Mouse (Mus musculus): ENCODE measurements around the gene Plekhb2. TPM values are rescaled to one million over a fixed set of nuclear protein-coding genes. Genes with fewer than 3 reads are reported as not detected.

The Plekhb2 gene
- polyA plus RNA-seq, 1 experiment = 184 TPM

DNA sequence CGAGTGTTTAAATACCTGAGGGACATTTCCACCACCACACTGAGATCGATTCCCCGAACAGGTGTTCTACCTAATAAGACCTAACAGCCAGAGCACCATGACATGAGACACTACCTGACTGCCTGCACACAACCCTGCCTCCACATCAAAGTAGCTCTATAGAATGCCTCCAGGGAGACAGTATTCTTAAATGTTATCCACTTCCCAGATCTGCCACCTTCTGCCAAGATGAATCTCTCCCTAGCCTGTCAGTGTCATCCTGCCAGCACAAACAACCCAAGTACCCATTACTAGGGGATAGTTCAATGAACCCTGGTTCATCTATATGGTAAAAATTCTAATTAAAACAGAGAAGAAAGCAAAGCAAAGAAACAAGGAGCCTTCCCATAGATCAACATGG is 2.7 kb upstream of the Plekhb2 start:
- H3K27ac ChIP-seq (ENCODE audit: insufficient read depth, low read length) = no peak overlapping the region
- no peak overlapping the region for H3K4me3 ChIP-seq (ENCODE audit: insufficient read depth, low read length)
- H3K4me1 ChIP-seq (ENCODE audit: control insufficient read depth, insufficient read depth, low read length) = peaks cover 1% of the 10 kb centered on the region; the same call in 1 of the 2 replicates
- no peak for TF ChIP-seq CTCF (IDR thresholded peaks at IDR 0.05; ENCODE audit: extremely low read depth, insufficient read depth, low read length)
- TF ChIP-seq POLR2A (IDR thresholded peaks at IDR 0.05; ENCODE audit: extremely low read depth, insufficient read depth, low read length) = no peak

- H3K27ac ChIP-seq (ENCODE audit: insufficient read depth, low read length) = no peak overlapping the region
- TF ChIP-seq CTCF (IDR thresholded peaks at IDR 0.05; ENCODE audit: extremely low read depth, insufficient read depth, low read length) (no peak), POLR2A (IDR thresholded peaks at IDR 0.05; ENCODE audit: extremely low read depth, insufficient read depth, low read length) (no peak)
- peaks cover 1% of the 10 kb centered on the region; the same call in 1 of the 2 replicates for H3K4me1 ChIP-seq (ENCODE audit: control insufficient read depth, insufficient read depth, low read length)
- H3K4me3 ChIP-seq (ENCODE audit: insufficient read depth, low read length) = peak overlapping the region; percentile 64
These were observed 764 bp downstream of the Plekhb2 start for GRCm38 (mm10) chr1:34850343-34851136.

DNA sequence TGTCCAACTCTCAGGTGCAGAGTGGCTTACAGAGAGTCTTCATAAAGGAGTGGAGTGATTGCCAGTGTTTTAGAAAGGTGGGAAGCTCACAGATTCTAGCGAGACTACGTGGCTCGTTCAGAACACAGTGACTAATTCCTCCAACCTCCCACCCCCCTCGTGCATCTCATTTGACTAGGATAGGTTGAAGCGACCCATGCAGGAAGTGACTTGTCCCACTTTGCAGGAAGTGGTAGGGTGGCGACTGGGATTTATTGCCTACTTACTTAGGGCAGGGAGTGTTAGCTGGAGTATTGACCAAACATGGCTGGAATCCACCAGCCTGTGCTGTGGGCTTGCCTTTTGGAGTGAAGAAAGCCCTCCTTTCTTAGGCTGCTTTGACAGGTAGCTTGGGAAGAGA is 1.8 kb downstream of the Plekhb2 start:
- no peak overlapping the region for H3K27ac ChIP-seq (ENCODE audit: insufficient read depth, low read length)
- H3K4me1 ChIP-seq (ENCODE audit: control insufficient read depth, insufficient read depth, low read length) = peaks cover 1% of the 10 kb centered on the region; the same call in 1 of the 2 replicates
- peak overlapping the region; percentile 64 for H3K4me3 ChIP-seq (ENCODE audit: insufficient read depth, low read length)
- no peak for TF ChIP-seq CTCF (IDR thresholded peaks at IDR 0.05; ENCODE audit: extremely low read depth, insufficient read depth, low read length)
- TF ChIP-seq POLR2A (IDR thresholded peaks at IDR 0.05; ENCODE audit: extremely low read depth, insufficient read depth, low read length) = no peak

DNA sequence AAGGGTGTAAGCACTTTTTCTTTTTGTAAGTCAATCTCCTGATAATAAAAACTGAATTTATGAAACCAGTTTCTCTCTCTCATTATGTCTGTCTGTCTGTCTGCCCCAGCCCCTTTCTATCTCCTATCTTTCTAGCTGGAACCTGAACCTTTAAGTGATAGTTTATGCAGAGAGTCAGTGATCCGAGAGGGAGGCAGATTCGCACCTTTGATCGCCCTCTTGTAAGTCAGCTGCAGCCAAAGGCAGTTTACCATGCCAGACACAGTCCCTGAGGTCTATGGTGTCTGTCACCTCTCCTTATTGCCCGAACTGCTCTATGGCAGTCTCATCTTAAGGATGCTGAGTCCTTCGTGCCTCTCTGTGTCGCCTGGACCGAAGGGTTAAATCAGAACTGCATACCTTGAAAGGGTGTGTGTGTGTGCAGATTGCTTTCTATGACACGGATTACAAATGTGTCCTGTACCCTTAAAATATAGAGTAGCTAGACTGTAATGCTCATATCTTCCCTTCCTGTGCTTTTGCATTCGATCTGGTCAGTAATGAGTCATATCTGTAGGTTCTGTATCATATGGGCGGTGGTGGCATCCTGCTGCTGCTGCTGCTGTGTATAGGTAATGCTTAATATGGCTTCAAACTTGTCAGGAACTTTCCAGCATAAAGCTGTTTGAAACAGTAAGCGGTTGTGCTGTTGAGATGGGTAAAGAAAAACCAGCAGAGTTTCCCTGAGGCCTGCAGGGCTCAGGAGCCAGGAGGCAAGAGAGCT is 2.5 kb downstream of the Plekhb2 start:
- TF ChIP-seq POLR2A (IDR thresholded peaks at IDR 0.05; ENCODE audit: extremely low read depth, insufficient read depth, low read length) (no peak), CTCF (IDR thresholded peaks at IDR 0.05; ENCODE audit: extremely low read depth, insufficient read depth, low read length) (no peak)
- Histone ChIP-seq H3K27ac (ENCODE audit: insufficient read depth, low read length) (no peak overlapping the region), H3K4me1 (ENCODE audit: control insufficient read depth, insufficient read depth, low read length) (peaks cover 1% of the 10 kb centered on the region; the same call in 1 of the 2 replicates), H3K4me3 (ENCODE audit: insufficient read depth, low read length) (no peak overlapping the region)

GRCm38 (mm10) chr1:34853786-34854185 is 4.0 kb downstream of the Plekhb2 start:
- H3K4me3 ChIP-seq (ENCODE audit: insufficient read depth, low read length) = no peak overlapping the region
- no peak overlapping the region for H3K27ac ChIP-seq (ENCODE audit: insufficient read depth, low read length)
- TF ChIP-seq CTCF (IDR thresholded peaks at IDR 0.05; ENCODE audit: extremely low read depth, insufficient read depth, low read length) (no peak), POLR2A (IDR thresholded peaks at IDR 0.05; ENCODE audit: extremely low read depth, insufficient read depth, low read length) (no peak)
- peaks cover 1% of the 10 kb centered on the region; the same call in 1 of the 2 replicates for H3K4me1 ChIP-seq (ENCODE audit: control insufficient read depth, insufficient read depth, low read length)

- Histone ChIP-seq H3K4me3 (ENCODE audit: insufficient read depth, low read length) (no peak overlapping the region), H3K4me1 (ENCODE audit: control insufficient read depth, insufficient read depth, low read length) (peaks cover 1% of the 10 kb centered on the region; the same call in 1 of the 2 replicates), H3K27ac (ENCODE audit: insufficient read depth, low read length) (no peak overlapping the region)
- TF ChIP-seq CTCF (IDR thresholded peaks at IDR 0.05; ENCODE audit: extremely low read depth, insufficient read depth, low read length) (no peak), POLR2A (IDR thresholded peaks at IDR 0.05; ENCODE audit: extremely low read depth, insufficient read depth, low read length) (no peak)
These were observed 5.4 kb downstream of the Plekhb2 start for GRCm38 (mm10) chr1:34855056-34855739.

DNA sequence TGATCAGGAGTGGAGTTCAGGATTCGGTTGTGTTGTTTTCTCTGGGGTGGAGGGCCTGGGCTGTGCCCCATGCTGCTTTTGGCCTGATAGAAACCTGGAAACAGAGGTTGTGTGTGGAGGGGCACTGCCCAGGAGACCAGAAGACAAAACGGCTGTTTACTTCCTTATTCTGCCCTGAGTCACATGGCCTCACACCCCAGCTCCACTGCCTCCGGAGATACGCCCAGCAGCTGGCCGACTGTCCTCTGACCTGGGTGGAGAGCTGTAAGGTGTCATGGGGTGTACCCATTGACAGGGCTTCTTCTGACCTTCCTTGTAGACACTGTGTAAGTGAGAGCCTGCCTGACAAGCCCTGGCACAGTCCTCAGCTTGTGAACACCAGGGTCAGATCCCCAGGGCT is 8.9 kb downstream of the Plekhb2 start:
- Histone ChIP-seq H3K4me3 (ENCODE audit: insufficient read depth, low read length) (no peak overlapping the region), H3K4me1 (ENCODE audit: control insufficient read depth, insufficient read depth, low read length) (no peaks in the 10 kb centered on the region)
- TF ChIP-seq POLR2A (IDR thresholded peaks at IDR 0.05; ENCODE audit: extremely low read depth, insufficient read depth, low read length) (no peak), CTCF (IDR thresholded peaks at IDR 0.05; ENCODE audit: extremely low read depth, insufficient read depth, low read length) (no peak)

DNA sequence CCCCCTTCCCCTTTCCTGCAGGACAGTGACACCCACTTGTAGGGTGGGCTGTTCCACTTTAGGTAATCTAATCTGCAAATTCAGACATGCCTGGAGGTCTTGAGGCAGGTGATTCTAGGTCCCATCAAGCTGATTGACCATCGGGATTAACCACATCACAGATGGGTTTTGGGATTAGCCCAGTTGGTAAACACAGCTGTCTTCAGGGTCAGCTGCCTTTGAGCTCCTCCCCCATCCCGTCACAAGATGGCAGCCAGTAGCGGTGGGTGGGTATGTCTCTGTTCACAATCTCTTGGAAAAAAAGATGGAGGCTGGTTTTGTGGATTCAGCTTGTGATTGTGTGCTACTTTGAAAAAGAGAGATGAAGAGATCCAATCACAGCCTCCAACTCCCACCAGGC is 10.0 kb downstream of the Plekhb2 start:
- Histone ChIP-seq H3K27ac (ENCODE audit: insufficient read depth, low read length) (no peak overlapping the region), H3K4me3 (ENCODE audit: insufficient read depth, low read length) (no peak overlapping the region), H3K4me1 (ENCODE audit: control insufficient read depth, insufficient read depth, low read length) (no peaks in the 10 kb centered on the region)
- TF ChIP-seq CTCF (IDR thresholded peaks at IDR 0.05; ENCODE audit: extremely low read depth, insufficient read depth, low read length) (no peak), POLR2A (IDR thresholded peaks at IDR 0.05; ENCODE audit: extremely low read depth, insufficient read depth, low read length) (no peak)

More for the DNA sequence above, 8.9 kb downstream of the Plekhb2 start:
- no peak overlapping the region for H3K27ac ChIP-seq (ENCODE audit: insufficient read depth, low read length)

DNA sequence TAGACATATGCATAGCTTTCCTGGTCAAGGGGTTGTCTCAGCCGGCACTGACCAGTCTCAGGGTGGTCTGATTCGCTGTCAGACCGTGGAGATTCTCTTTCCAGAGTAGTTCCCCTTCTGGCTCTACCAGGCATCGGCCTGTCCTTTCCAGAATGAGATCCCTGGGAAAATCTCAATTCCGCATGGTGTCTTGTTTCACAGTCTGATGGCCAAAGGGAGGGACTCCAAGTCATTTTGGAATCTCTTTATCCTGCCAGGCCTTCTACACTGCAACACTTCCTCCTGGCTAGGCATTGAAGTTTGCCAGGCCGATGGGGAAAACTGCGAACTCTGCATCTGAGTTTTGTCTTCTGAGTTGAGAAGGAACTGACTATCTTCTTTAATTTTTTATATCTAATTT is 10.4 kb downstream of the Plekhb2 start:
- no peak for TF ChIP-seq POLR2A (IDR thresholded peaks at IDR 0.05; ENCODE audit: extremely low read depth, insufficient read depth, low read length)
- TF ChIP-seq CTCF (IDR thresholded peaks at IDR 0.05; ENCODE audit: extremely low read depth, insufficient read depth, low read length) = no peak
- Histone ChIP-seq H3K4me3 (ENCODE audit: insufficient read depth, low read length) (no peak overlapping the region), H3K27ac (ENCODE audit: insufficient read depth, low read length) (no peak overlapping the region), H3K4me1 (ENCODE audit: control insufficient read depth, insufficient read depth, low read length) (no peaks in the 10 kb centered on the region)

Measured in cortical plate, adult 2 months (tissue).